Mouse (Mus musculus) heart, adult 2 months (tissue): Measurements from ENCODE around the gene Rrp8. TPM values are rescaled to one million over a fixed set of nuclear protein-coding genes. Genes with fewer than 3 reads are reported as not detected.
"Not testable (repeated sequence)": the region's sequence is repeated elsewhere in the genome, so short reads cannot be mapped to it uniquely, and the experiment has no call there.

Experiments
- DNase-seq, 2 experiments: peaks; one replicate each; pipeline ENCODE4 v3.0.0; 2021
- H3K27ac ChIP-seq: fragments of 200-600 bp; 2 replicates; pipeline ENCODE4 v1.8.1; 2022
- H3K27me3 ChIP-seq: fragments of 200-500 bp; 2 replicates; pipeline ENCODE4 v1.6.1; 2012; ENCODE audit warnings: mild to moderate bottlenecking, low read length, inconsistent platforms, mixed read lengths; ENCODE audit not compliant: control insufficient read depth, insufficient read depth
- H3K36me3 ChIP-seq: fragments of 200-500 bp; 2 replicates; pipeline ENCODE4 v1.6.1; 2012; ENCODE audit warnings: low read length, inconsistent platforms; ENCODE audit not compliant: control insufficient read depth, insufficient read depth
- H3K4me1 ChIP-seq: fragments of 200-500 bp; 2 replicates; pipeline ENCODE4 v1.6.1; 2011; ENCODE audit warnings: low read length; ENCODE audit not compliant: control insufficient read depth, insufficient read depth
- H3K4me3 ChIP-seq: fragments of 200-600 bp; 2 replicates; pipeline ENCODE4 v1.8.1; 2022
- H3K79me2 ChIP-seq: fragments of 200-500 bp; replicated peaks from 2 replicates; pipeline ENCODE4 v1.6.1; 2012; ENCODE audit warnings: mild to moderate bottlenecking, inconsistent platforms, low read length, moderate library complexity, mixed read lengths; ENCODE audit not compliant: control insufficient read depth, insufficient read depth
- H3K9ac ChIP-seq: fragments of 200-500 bp; 2 replicates; pipeline ENCODE4 v1.6.1; 2012; ENCODE audit warnings: low read depth, mild to moderate bottlenecking, control low read depth, inconsistent platforms, low read length, mixed read lengths
- CTCF ChIP-seq: fragments of 200-600 bp; IDR thresholded peaks from 2 replicates; pipeline ENCODE4 v1.8.1; 2022; ENCODE audit warnings: antibody characterized with exemption, mild to moderate bottlenecking, moderate library complexity
- EP300 ChIP-seq: fragments of 200-500 bp; IDR thresholded peaks from 2 replicates; pipeline ENCODE4 v1.6.1; 2011; ENCODE audit warnings: low read depth, low read length, control low read depth; ENCODE audit not compliant: insufficient read depth
- POLR2A ChIP-seq: fragments of 200-500 bp; IDR thresholded peaks from 2 replicates; pipeline ENCODE4 v1.6.1; 2011; ENCODE audit warnings: mild to moderate bottlenecking, low read depth, low read length, control low read depth; ENCODE audit not compliant: insufficient read depth
- WGBS: fragments of 180-500 bp; shearing (Covaris S2); methylation state at CpG from one replicate; pipeline ENCODE4 v1.1.7; 2018; 5-methylcytosine and 5-hydroxymethylcytosine counted together
- intact Hi-C: fragments of 180-260 bp; cut with DNase I; formaldehyde crosslinking; loops from one replicate; pipeline ENCODE4 v1.15.1; 2025
- polyA plus RNA-seq: library from polyadenylated mRNA; depleted of rRNA; stranded (reverse); fragments of >200 nt; gene quantifications from 2 replicates; pipeline ENCODE4 v1.2.3, GENCODE M21; 2012
- total RNA-seq, 2 experiments: library from RNA; stranded (reverse); gene quantifications; 2 replicates each; pipeline ENCODE4 v1.2.3; 2021

Gene Rrp8
- total and polyA plus RNA-seq, 3 experiments, result 4.4 to 10.8 (median 9.2) TPM

GRCm38 (mm10) chr7:105736264-105736901 is 802 bp downstream of the Rrp8 start, which contains the start of gene Ilk:
TSS of gene Ilk (plus strand) at chr7:105736592.
- peak within 1 kb of the TSS; percentile 83 for H3K4me3 ChIP-seq
- peaks cover 6% of the 10 kb centered on the region for H3K4me1 ChIP-seq
- TF ChIP-seq POLR2A (peak; percentile 78), EP300 (no peak), CTCF (no peak)
- peak within 1 kb of the TSS; percentile 99 for H3K27ac ChIP-seq
- peak; percentile 94 to 96 for DNase-seq
- H3K36me3 ChIP-seq, result peaks cover 6% of the 10 kb centered on the region
- no peaks in the 10 kb centered on the region; the same call in 1 of the 2 replicates for H3K79me2 ChIP-seq
- no peaks in the 10 kb centered on the region for H3K27me3 ChIP-seq
- WGBS, result under 1% methylated on average over 58 of the region's 62 CpGs
- H3K9ac ChIP-seq, result peak within 1 kb of the TSS; percentile 88
- intact Hi-C loops, result loop anchor here (2.0 to 10.0 kb wide), 3 partner anchors 74 to 182 kb away; partner anchors contain the start of genes Mrpl17, Smpd1 and Trim3

- WGBS, result 49% methylated on average over 4 of the region's 4 CpGs
- peak overlapping the region; percentile 99 for H3K27ac ChIP-seq
- peak overlapping the region; percentile 83; the same call in 1 of the 2 replicates for H3K4me3 ChIP-seq
- not testable (repeated sequence) for H3K36me3 ChIP-seq, H3K27me3 ChIP-seq, H3K4me1 ChIP-seq, H3K79me2 ChIP-seq
- H3K9ac ChIP-seq, result peak overlapping the region; percentile 86; the same call in 1 of the 2 replicates
- peak in 1 of 2 experiments; percentile 15 for DNase-seq
- intact Hi-C loops, result loop anchor here (10.0 kb wide), 1 partner anchor 181 kb away; the partner anchor contains the start of gene Smpd1
Measured at GRCm38 (mm10) chr7:105735464-105735863, 1.7 kb downstream of the Rrp8 start.

- no peak overlapping the region for H3K4me3 ChIP-seq
- intact Hi-C loops, result loop anchor here (10.0 kb wide), 1 partner anchor 180 kb away; the partner anchor contains the start of gene Smpd1
- H3K36me3 ChIP-seq, result peaks cover 6% of the 10 kb centered on the region
- TF ChIP-seq CTCF (no peak), EP300 (no peak), POLR2A (no peak)
- H3K79me2 ChIP-seq, result no peaks in the 10 kb centered on the region; the same call in 1 of the 2 replicates
- H3K27me3 ChIP-seq, result no peaks in the 10 kb centered on the region
- H3K4me1 ChIP-seq, result peaks cover 6% of the 10 kb centered on the region
- no peak overlapping the region for H3K27ac ChIP-seq
- H3K9ac ChIP-seq, result no peak overlapping the region
- 81% methylated on average over 8 of the region's 8 CpGs for WGBS
- DNase-seq, result no peak
Measured at GRCm38 (mm10) chr7:105734826-105735225, 2.4 kb downstream of the Rrp8 start.

- H3K9ac ChIP-seq, result no peak overlapping the region
- no peaks in the 10 kb centered on the region for H3K27me3 ChIP-seq
- TF ChIP-seq POLR2A (no peak), CTCF (no peak), EP300 (no peak)
- H3K36me3 ChIP-seq, result peaks cover 1% of the 10 kb centered on the region
- H3K4me1 ChIP-seq, result peaks cover 6% of the 10 kb centered on the region
- no peak overlapping the region for H3K27ac ChIP-seq
- WGBS, result 94% methylated on average over 11 of the region's 11 CpGs
- H3K79me2 ChIP-seq, result no peaks in the 10 kb centered on the region; the same call in 1 of the 2 replicates
- DNase-seq, result peak in 1 of 2 experiments; percentile 14
- H3K4me3 ChIP-seq, result no peak overlapping the region
- intact Hi-C loops, result loop anchor here (10.0 kb wide), 1 partner anchor 179 kb away; the partner anchor contains the start of gene Smpd1
Measured at GRCm38 (mm10) chr7:105733836-105734235, 3.3 kb downstream of the Rrp8 start.

GRCm38 (mm10) chr7:105728701-105729428 is 8.3 kb downstream of the Rrp8 start:
- Histone ChIP-seq H3K4me3 (no peak overlapping the region), H3K4me1 (peaks cover 1% of the 10 kb centered on the region), H3K27me3 (no peaks in the 10 kb centered on the region), H3K27ac (peak overlapping the region; percentile 45), H3K36me3 (peaks cover 5% of the 10 kb centered on the region; the same call in 1 of the 2 replicates), H3K79me2 (no peaks in the 10 kb centered on the region; the same call in 1 of the 2 replicates), H3K9ac (no peak overlapping the region)
- TF ChIP-seq CTCF (no peak), POLR2A (no peak), EP300 (no peak)
- WGBS, result 58% methylated on average over 6 of the region's 6 CpGs
- no peak for DNase-seq
- intact Hi-C loops, result no loop called here
